Mouse (Mus musculus): Measurements from ENCODE around the gene Tpst2. TPM values are rescaled to one million over a fixed set of nuclear protein-coding genes. Genes with fewer than 3 reads are reported as not detected.

The Tpst2 gene
- polyA plus RNA-seq, 1 experiment, result 243 TPM

- DNase-seq (ENCODE audit: low read depth), result no peak
Observed at GRCm38 (mm10) chr5:112282123-112282779, 5.8 kb downstream of the Tpst2 start.

- no peak for DNase-seq (ENCODE audit: low read depth)
Observed at GRCm38 (mm10) chr5:112282780-112283482, 6.4 kb downstream of the Tpst2 start.

- no peak for DNase-seq (ENCODE audit: low read depth)
Observed at GRCm38 (mm10) chr5:112283543-112284202, 7.2 kb downstream of the Tpst2 start.

GRCm38 (mm10) chr5:112284203-112284582, 7.7 kb downstream of the Tpst2 start:
- DNase-seq (ENCODE audit: low read depth), result no peak

- no peak for DNase-seq (ENCODE audit: low read depth)
Observed at GRCm38 (mm10) chr5:112285548-112286085, 9.1 kb downstream of the Tpst2 start.

GRCm38 (mm10) chr5:112286608-112286983, 10.1 kb downstream of the Tpst2 start:
- DNase-seq (ENCODE audit: low read depth), result no peak

GRCm38 (mm10) chr5:112286984-112287641, 10.6 kb downstream of the Tpst2 start:
- no peak for DNase-seq (ENCODE audit: low read depth)

- no peak for DNase-seq (ENCODE audit: low read depth)
Observed at GRCm38 (mm10) chr5:112287652-112288051, 11.2 kb downstream of the Tpst2 start.

- no peak for DNase-seq (ENCODE audit: low read depth)
Observed at GRCm38 (mm10) chr5:112288193-112289141, 12.0 kb downstream of the Tpst2 start.

GRCm38 (mm10) chr5:112289236-112289635, 12.7 kb downstream of the Tpst2 start:
- DNase-seq (ENCODE audit: low read depth), result no peak

GRCm38 (mm10) chr5:112289819-112290535, 13.5 kb downstream of the Tpst2 start:
- no peak for DNase-seq (ENCODE audit: low read depth)

GRCm38 (mm10) chr5:112290536-112290880, 14.0 kb downstream of the Tpst2 start:
- DNase-seq (ENCODE audit: low read depth), result no peak

GRCm38 (mm10) chr5:112291866-112292265, 15.4 kb downstream of the Tpst2 start:
- no peak for DNase-seq (ENCODE audit: low read depth)

- no peak for DNase-seq (ENCODE audit: low read depth)
Observed at GRCm38 (mm10) chr5:112292343-112292980, 16.0 kb downstream of the Tpst2 start.

- no peak for DNase-seq (ENCODE audit: low read depth)
Observed at GRCm38 (mm10) chr5:112293800-112294199, 17.3 kb downstream of the Tpst2 start.

GRCm38 (mm10) chr5:112294696-112295095, 18.2 kb downstream of the Tpst2 start:
- DNase-seq (ENCODE audit: low read depth), result no peak

- no peak for DNase-seq (ENCODE audit: low read depth)
Observed at GRCm38 (mm10) chr5:112295162-112295561, 18.7 kb downstream of the Tpst2 start.

GRCm38 (mm10) chr5:112295564-112295963, 19.1 kb downstream of the Tpst2 start:
- no peak for DNase-seq (ENCODE audit: low read depth)

GRCm38 (mm10) chr5:112296404-112297181, 20.1 kb downstream of the Tpst2 start:
- DNase-seq (ENCODE audit: low read depth), result no peak
